Mouse (Mus musculus) limb, embryonic 14.5 days (tissue): Measurements from ENCODE around the gene AC109138.7. TPM values are rescaled to one million over a fixed set of nuclear protein-coding genes. Genes with fewer than 3 reads are reported as not detected.

ENCODE experiments used
- ATAC-seq: fragments of 200-750 bp; cut with Nextera tagmentation; 2 replicates; pipeline ENCODE4 v1.8.0; 2017; ENCODE audit warnings: low read depth, moderate number of reproducible peaks, moderate TSS enrichment; ENCODE audit not compliant: low FRiP score
- DNase-seq: peaks from one replicate; pipeline ENCODE4 v3.0.0-alpha.2; 2015; ENCODE audit warnings: low spot score
- H3K27ac ChIP-seq: fragments of 300-500 bp; sonication (generic); replicated peaks from 2 replicates; pipeline ENCODE4 v1.5.1; 2014; ENCODE audit warnings: low read depth, mild to moderate bottlenecking, low read length, moderate library complexity, mixed read lengths
- H3K27me3 ChIP-seq: fragments of 300-500 bp; sonication (generic); 2 replicates; pipeline ENCODE4 v1.6.1; 2014; ENCODE audit warnings: low read length, mixed read lengths; ENCODE audit not compliant: control insufficient read depth, insufficient read depth
- H3K36me3 ChIP-seq: fragments of 300-500 bp; sonication (generic); 2 replicates; pipeline ENCODE4 v1.6.1; 2014; ENCODE audit warnings: mild to moderate bottlenecking, low read length, moderate library complexity, mixed read lengths; ENCODE audit not compliant: control insufficient read depth, insufficient read depth
- H3K4me1 ChIP-seq: fragments of 300-500 bp; sonication (generic); 2 replicates; pipeline ENCODE4 v1.6.1; 2014; ENCODE audit warnings: antibody characterized with exemption, low read length, mixed read lengths; ENCODE audit not compliant: control insufficient read depth, insufficient read depth
- H3K4me2 ChIP-seq: fragments of 300-500 bp; sonication (generic); replicated peaks from 2 replicates; pipeline ENCODE4 v1.6.1; 2014; ENCODE audit warnings: low read depth, mild to moderate bottlenecking, low read length, moderate library complexity; ENCODE audit not compliant: severe bottlenecking
- H3K4me3 ChIP-seq: fragments of 300-500 bp; sonication (generic); replicated peaks from 2 replicates; pipeline ENCODE4 v1.5.1; 2014; ENCODE audit warnings: low read length
- H3K9ac ChIP-seq: fragments of 300-500 bp; sonication (generic); 2 replicates; pipeline ENCODE4 v1.6.1; 2014; ENCODE audit warnings: mild to moderate bottlenecking, low read depth, low read length, moderate library complexity; ENCODE audit not compliant: severe bottlenecking
- H3K9me3 ChIP-seq: fragments of 300-500 bp; sonication (generic); 2 replicates; pipeline ENCODE4 v1.6.1; 2016; ENCODE audit warnings: low read length; ENCODE audit not compliant: control insufficient read depth
- POLR2A ChIP-seq: fragments of 200-500 bp; IDR thresholded peaks from 2 replicates; pipeline ENCODE4 v1.8.0; 2012; ENCODE audit warnings: inconsistent platforms, mild to moderate bottlenecking, moderate library complexity, borderline replicate concordance; ENCODE audit not compliant: insufficient read depth, insufficient read length; ENCODE audit errors: extremely low read depth
- WGBS: fragments of 180-500 bp; shearing (Covaris S2); extraction: QIAGEN DNeasy Blood & Tissue Kit; methylation state at CpG from one replicate; pipeline ENCODE4 v1.1.7; 2014; 5-methylcytosine and 5-hydroxymethylcytosine counted together
- polyA plus RNA-seq, 2 experiments: library from polyadenylated mRNA; depleted of rRNA in 1 of 2; stranded (reverse) in 1 of 2; unstranded in 1 of 2; fragments of >200 nt; fragmentation: Nextera tagmentation in 1 of 2; extraction: Ambion mirVana in 1 of 2; gene quantifications; 2 replicates each; pipeline versions ENCODE4 v1.2.1 to v1.2.3; 2012 to 2014

The AC109138.7 gene
- polyA plus RNA-seq, 2 experiments: 0.83 TPM; not detected in 1

GRCm38 (mm10) chr19:4170723-4171392 lies 43.3 kb upstream of the AC109138.7 start:
- WGBS: 84% methylated on average over 10 of the region's 10 CpGs
- no peaks in the 10 kb centered on the region for H3K27me3 ChIP-seq
- no peak overlapping the region for H3K9ac ChIP-seq
- H3K27ac ChIP-seq: no peak overlapping the region
- H3K4me2 ChIP-seq: no peak overlapping the region
- H3K4me1 ChIP-seq: peaks cover 16% of the 10 kb centered on the region
- no peaks in the 10 kb centered on the region for H3K9me3 ChIP-seq
- DNase-seq (no peak), ATAC-seq (no peak)
- H3K4me3 ChIP-seq: no peak overlapping the region
- H3K36me3 ChIP-seq: no peaks in the 10 kb centered on the region
- TF ChIP-seq POLR2A: no peak

- no peak for DNase-seq
- H3K4me2 ChIP-seq: no peak overlapping the region
- 0 out of 2 replicates have a peak overlapping the region, but pooled peaks have one; percentile 21 for H3K9ac ChIP-seq
Measured at GRCm38 (mm10) chr19:4171393-4172290, 42.5 kb upstream of the AC109138.7 start.

GRCm38 (mm10) chr19:4172925-4173324 lies 41.2 kb upstream of the AC109138.7 start:
- no peak for TF ChIP-seq POLR2A
- WGBS: 58% methylated on average over 11 of the region's 11 CpGs

More at GRCm38 (mm10) chr19:4171393-4172290, 42.5 kb upstream of the AC109138.7 start:
- 64% methylated on average over 11 of the region's 13 CpGs for WGBS
- no peak for TF ChIP-seq POLR2A
- H3K36me3 ChIP-seq: no peaks in the 10 kb centered on the region
- H3K9me3 ChIP-seq: no peaks in the 10 kb centered on the region
- no peak overlapping the region for H3K4me3 ChIP-seq
- no peak for ATAC-seq
- H3K27me3 ChIP-seq: no peaks in the 10 kb centered on the region
- no peak overlapping the region for H3K27ac ChIP-seq
- H3K4me1 ChIP-seq: peaks cover 16% of the 10 kb centered on the region

GRCm38 (mm10) chr19:4175368-4175947 lies 38.7 kb upstream of the AC109138.7 start, which contains the start of gene Carns1:
TSS of gene Carns1 (minus strand) at chr19:4175479.
- 1% methylated on average over 11 of the region's 11 CpGs for WGBS
- Histone ChIP-seq H3K4me2 (peak within 1 kb of the TSS; percentile 37), H3K4me1 (peaks cover 8% of the 10 kb centered on the region), H3K36me3 (no peaks in the 10 kb centered on the region), H3K4me3 (0 out of 2 replicates have a peak within 1 kb of the TSS, but pooled peaks have one; percentile 9), H3K9me3 (no peaks in the 10 kb centered on the region), H3K27ac (no peak within 1 kb of the TSS), H3K9ac (peak within 1 kb of the TSS; percentile 26; the same call in 1 of the 2 replicates), H3K27me3 (no peaks in the 10 kb centered on the region)
- ATAC-seq (peak; percentile 61; the same call in 1 of the 2 replicates), DNase-seq (no peak)
- TF ChIP-seq POLR2A: no peak

More at GRCm38 (mm10) chr19:4172925-4173324, 41.2 kb upstream of the AC109138.7 start:
- no peak overlapping the region for H3K4me2 ChIP-seq
- H3K4me1 ChIP-seq: peaks cover 16% of the 10 kb centered on the region
- DNase-seq: no peak
- H3K4me3 ChIP-seq: no peak overlapping the region
- H3K9me3 ChIP-seq: no peaks in the 10 kb centered on the region
- no peak for ATAC-seq
- H3K27ac ChIP-seq: no peak overlapping the region
- no peaks in the 10 kb centered on the region for H3K36me3 ChIP-seq
- no peak overlapping the region for H3K9ac ChIP-seq
- H3K27me3 ChIP-seq: no peaks in the 10 kb centered on the region

GRCm38 (mm10) chr19:4180411-4180810 lies 33.7 kb upstream of the AC109138.7 start:
- DNase-seq (no peak), ATAC-seq (no peak)
- H3K4me2 ChIP-seq: no peak overlapping the region
- 87% methylated on average over 7 of the region's 7 CpGs for WGBS
- H3K4me3 ChIP-seq: no peak overlapping the region
- peaks cover 4% of the 10 kb centered on the region; the same call in 1 of the 2 replicates for H3K4me1 ChIP-seq
- no peak overlapping the region for H3K27ac ChIP-seq
- no peak overlapping the region for H3K9ac ChIP-seq
- TF ChIP-seq POLR2A: no peak
- H3K27me3 ChIP-seq: no peaks in the 10 kb centered on the region
- H3K9me3 ChIP-seq: no peaks in the 10 kb centered on the region
- no peaks in the 10 kb centered on the region for H3K36me3 ChIP-seq
